Comparison of ENCODE assay signal across 23 mouse cellular contexts in the genomic region with DNA sequence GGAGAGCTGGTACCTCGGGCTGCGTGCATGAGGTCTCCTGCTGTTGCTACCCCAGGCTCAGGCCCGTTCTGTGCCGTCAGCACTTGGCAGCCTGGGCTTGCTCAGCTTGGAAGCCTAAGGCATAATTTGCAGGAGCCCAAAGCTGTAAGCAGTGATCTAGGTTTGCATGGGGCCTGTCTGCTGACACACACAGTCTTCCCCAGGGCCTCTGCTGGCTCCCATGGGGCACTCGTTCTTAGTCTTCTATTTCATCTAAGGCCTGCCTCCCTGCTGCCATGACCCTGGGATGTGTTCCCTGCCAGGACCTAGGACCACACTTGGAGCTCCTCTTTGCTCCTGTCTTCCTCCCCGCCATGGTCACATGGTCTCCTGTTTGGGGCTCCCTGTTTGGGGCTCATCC. TPM values are rescaled to one million over a fixed set of nuclear protein-coding genes. Genes with fewer than 3 reads are reported as not detected.
DNase-seq lines count a peak whose midpoint lies in the region; ATAC-seq and TF ChIP-seq lines count a peak whose summit lies in the region.
"Had no signal": no experiment of that assay in that cellular context is flagged by ENCODE, and none has a peak within 500 bp of the region (broad histone marks: within the 10 kb centered on the region; RNA-seq: fewer than 3 reads in every experiment).

No protein-coding gene starts in this region.

- ATAC-seq in embryonic facial prominence, embryonic 14.5 days (ENCODE audit: low read depth): no peak; the same call in 1 of the 2 replicates
- no peak for ATAC-seq in midbrain, postnatal 0 days (ENCODE audit: low FRiP score)
- ATAC-seq: forebrain, postnatal 0 days; hindbrain, postnatal 0 days had no signal

- H3K9me3 ChIP-seq in embryonic facial prominence, embryonic 14.5 days (ENCODE audit: control insufficient read depth, low read length): no peaks in the 10 kb centered on the region
- no peaks in the 10 kb centered on the region for H3K9me3 ChIP-seq in midbrain, postnatal 0 days (ENCODE audit: low read length)
- H3K9me3 ChIP-seq: embryonic facial prominence, embryonic 15.5 days; forebrain, embryonic 12.5 days; heart, embryonic 10.5 days; hindbrain, embryonic 13.5 days had no signal

- 0 out of 2 replicates have a peak overlapping the region, but pooled peaks have one; percentile 27 for H3K9ac ChIP-seq in embryonic facial prominence, embryonic 14.5 days (ENCODE audit: low read depth, low read length)
- H3K9ac ChIP-seq in midbrain, postnatal 0 days (replicated peaks; ENCODE audit: low read length, poor library complexity, severe bottlenecking): no peak overlapping the region
- H3K9ac ChIP-seq: embryonic facial prominence, embryonic 15.5 days; forebrain, embryonic 12.5 days; forebrain, postnatal 0 days; hindbrain, embryonic 13.5 days had no signal

- peak; percentile 57 for DNase-seq in adrenal gland, postnatal 14 days
- DNase-seq in adrenal gland, adult 8-10 months: no peak
- DNase-seq in gastrocnemius, postnatal 25 days: peak; percentile 37
- no peak for DNase-seq in gastrocnemius, postnatal 4 days (ENCODE audit: low spot score in 2 of 2)
- peak; percentile 71 for DNase-seq in adipocyte (ENCODE audit: low spot score)
- DNase-seq in embryonic facial prominence, embryonic 14.5 days (ENCODE audit: low spot score): peak; percentile 45
- no peak for DNase-seq in midbrain, postnatal 0 days (ENCODE audit: low spot score)
- DNase-seq in spleen, adult 12 weeks (ENCODE audit: low spot score): no peak
- DNase-seq: cerebellum, adult 11-12 months; cerebellum, adult 9-11 months; cerebellum, postnatal 36 days; forebrain, postnatal 0 days; heart, adult 18-20 months; heart, postnatal 10 days; kidney, adult 11 months; kidney, adult 9 months had no signal

- H3K4me2 ChIP-seq in embryonic facial prominence, embryonic 14.5 days (ENCODE audit: low read depth, low read length): no peak overlapping the region
- H3K4me2 ChIP-seq in midbrain, postnatal 0 days (ENCODE audit: low read depth, low read length, poor library complexity, severe bottlenecking): no peak overlapping the region
- H3K4me2 ChIP-seq: embryonic facial prominence, embryonic 15.5 days; forebrain, embryonic 12.5 days; hindbrain, embryonic 13.5 days had no signal

- TF ChIP-seq CTCF in midbrain, postnatal 0 days (IDR thresholded peaks at IDR 0.05): no peak

- no peaks in the 10 kb centered on the region; the same call in 1 of the 2 replicates for H3K4me1 ChIP-seq in embryonic facial prominence, embryonic 14.5 days (ENCODE audit: control insufficient read depth, insufficient read depth, low read length)
- H3K4me1 ChIP-seq in midbrain, postnatal 0 days (ENCODE audit: insufficient read depth, low read length): no peaks in the 10 kb centered on the region
- H3K4me1 ChIP-seq: forebrain, embryonic 12.5 days had no signal

- no peak overlapping the region for H3K27ac ChIP-seq in embryonic facial prominence, embryonic 14.5 days (replicated peaks; ENCODE audit: low read depth, low read length)
- no peak overlapping the region for H3K27ac ChIP-seq in midbrain, postnatal 0 days (ENCODE audit: low read depth, low read length)
- H3K27ac ChIP-seq: embryonic facial prominence, embryonic 15.5 days; forebrain, embryonic 12.5 days; heart, embryonic 10.5 days; hindbrain, embryonic 13.5 days; hindbrain, postnatal 0 days; kidney, postnatal 0 days had no signal

- H3K4me3 ChIP-seq in embryonic facial prominence, embryonic 14.5 days (ENCODE audit: low read depth, low read length): no peak overlapping the region
- no peak overlapping the region for H3K4me3 ChIP-seq in midbrain, postnatal 0 days (ENCODE audit: low read depth, low read length)
- H3K4me3 ChIP-seq: embryonic facial prominence, embryonic 15.5 days; erythroblast, embryonic 14.5 days; forebrain, embryonic 12.5 days; heart, embryonic 10.5 days; hindbrain, embryonic 13.5 days had no signal

- H3K36me3 ChIP-seq in embryonic facial prominence, embryonic 14.5 days (ENCODE audit: control insufficient read depth, insufficient read depth, low read length): no peaks in the 10 kb centered on the region
- H3K36me3 ChIP-seq in midbrain, postnatal 0 days (ENCODE audit: insufficient read depth, low read length): no peaks in the 10 kb centered on the region
- H3K36me3 ChIP-seq: embryonic facial prominence, embryonic 15.5 days; forebrain, embryonic 12.5 days; heart, embryonic 10.5 days; hindbrain, embryonic 13.5 days had no signal

- no peaks in the 10 kb centered on the region for H3K27me3 ChIP-seq in embryonic facial prominence, embryonic 14.5 days (replicated peaks; ENCODE audit: control insufficient read depth, insufficient read depth, low read length)
- H3K27me3 ChIP-seq in midbrain, postnatal 0 days (ENCODE audit: insufficient read depth, low read length): no peaks in the 10 kb centered on the region
- H3K27me3 ChIP-seq: embryonic facial prominence, embryonic 15.5 days; forebrain, embryonic 12.5 days; hindbrain, embryonic 13.5 days had no signal

- 48% methylated on average over 6 of the region's 6 CpGs for WGBS in embryonic facial prominence, embryonic 14.5 days
- WGBS in midbrain, postnatal 0 days: 68% methylated on average over 6 of the region's 6 CpGs

RNA-seq across cellular contexts. Expression of a gene that starts 21.7 kb away (rescaled TPM):
- 115 and 133 TPM in 2 replicates for total RNA-seq in adrenal gland, postnatal 14 days (2021)
- 100 to 1,000 TPM; 114 to 136 (median 132) TPM for total RNA-seq in adrenal gland, adult 8-10 months (2022)
- 10 to 100 TPM; 13.8 to 16.2 TPM for total RNA-seq in gastrocnemius, postnatal 25 days (2021)
- 10 to 100 TPM; 75.1 to 78.9 TPM for total RNA-seq in gastrocnemius, postnatal 4 days (2021)
- 115 and 138 TPM in 2 replicates for polyA plus RNA-seq in embryonic facial prominence, embryonic 14.5 days (2014; fragmentation: Nextera tagmentation; extraction: Ambion mirVana)
- total RNA-seq in midbrain, postnatal 0 days (2014; rRNA removed): 105 and 108 TPM in 2 replicates
- 95.3 and 100 TPM in 2 replicates for polyA plus RNA-seq in midbrain, postnatal 0 days (2015; fragmentation: Nextera tagmentation; extraction: Ambion mirVana)

Comparison
In these comparisons a context has a peak if more than half of its experiments do, and no peak if none do; other contexts are left out.
1. DNase-seq: peak in adrenal gland, postnatal 14 days (single experiment), gastrocnemius, postnatal 25 days (single experiment), adipocyte (single experiment) and embryonic facial prominence, embryonic 14.5 days (single experiment); none in adrenal gland, adult 8-10 months (single experiment), gastrocnemius, postnatal 4 days (0 of 2), midbrain, postnatal 0 days (single experiment) and spleen, adult 12 weeks (single experiment).